Mouse (Mus musculus): ENCODE results near the gene Podxl2. TPM values are rescaled to one million over a fixed set of nuclear protein-coding genes. Genes with fewer than 3 reads are reported as not detected.

The Podxl2 gene
- polyA plus RNA-seq, 1 experiment from 2014 or later: 52.8 TPM

DNA sequence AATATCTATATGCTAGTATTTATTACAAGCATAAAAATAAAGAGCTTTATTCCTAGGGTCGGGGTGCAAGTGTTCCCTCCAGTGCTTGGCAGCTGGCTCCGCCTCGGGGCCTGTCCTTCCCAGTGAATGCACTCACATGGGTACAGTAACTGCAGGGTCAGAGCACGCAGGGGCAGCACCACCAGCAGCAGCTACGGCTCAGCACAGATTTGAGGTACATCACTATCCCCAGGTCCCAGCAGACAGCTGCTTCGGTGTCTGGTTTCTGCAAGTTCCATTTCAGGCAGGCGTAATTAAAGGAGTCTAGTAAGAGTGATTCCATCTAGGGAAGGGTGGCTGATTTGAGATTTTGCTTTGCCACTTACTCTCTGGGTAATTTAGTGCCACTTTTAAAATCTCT, 16.5 kb downstream of the Podxl2 start:
- no peak for ATAC-seq (ENCODE audit: low FRiP score, low TSS enrichment)
- 50% methylated on average over 7 of the region's 7 CpGs for WGBS

DNA sequence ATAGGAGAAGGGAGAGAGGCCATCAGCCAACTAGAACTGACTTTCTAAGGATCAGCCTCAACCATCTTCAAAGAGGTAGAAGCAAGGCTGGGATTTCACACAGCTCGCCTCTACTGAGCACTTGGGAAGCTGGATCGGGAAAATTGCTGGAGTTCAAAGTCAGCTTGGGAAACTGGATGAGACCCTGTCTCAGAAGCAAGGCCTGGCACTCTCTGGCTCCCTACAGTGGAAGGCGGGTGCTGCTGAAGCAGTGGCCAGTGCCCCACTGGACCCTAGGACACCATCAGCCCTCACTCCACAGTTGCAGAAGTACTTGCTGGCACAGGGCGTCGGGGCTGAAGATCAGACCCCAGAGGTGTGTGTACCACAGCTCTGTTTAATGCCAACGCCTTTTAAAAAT, 17.0 kb downstream of the Podxl2 start:
- no peak overlapping the region for H3K4me2 ChIP-seq (replicated peaks; ENCODE audit: low read depth, low read length)
- peaks cover 3% of the 10 kb centered on the region; the same call in 1 of the 2 replicates for H3K9me3 ChIP-seq (ENCODE audit: control insufficient read depth, low read length)
- ATAC-seq (ENCODE audit: low FRiP score, low TSS enrichment): no peak
- no peak overlapping the region for H3K9ac ChIP-seq (ENCODE audit: low read depth, low read length)
- WGBS: 86% methylated on average over 6 of the region's 6 CpGs
- H3K36me3 ChIP-seq (ENCODE audit: control insufficient read depth, insufficient read depth, low read length): no peaks in the 10 kb centered on the region; the same call in 1 of the 2 replicates
- no peak overlapping the region for H3K27ac ChIP-seq (ENCODE audit: low read depth, low read length)
- H3K4me3 ChIP-seq (ENCODE audit: low read length): no peak overlapping the region
- no peaks in the 10 kb centered on the region for H3K27me3 ChIP-seq (ENCODE audit: control insufficient read depth, insufficient read depth, low read length)
- H3K4me1 ChIP-seq (ENCODE audit: control insufficient read depth, insufficient read depth, low read length): no peaks in the 10 kb centered on the region

More for the DNA sequence above, 16.5 kb downstream of the Podxl2 start:
- H3K4me2 ChIP-seq (replicated peaks; ENCODE audit: low read depth, low read length): no peak overlapping the region
- no peak overlapping the region for H3K4me3 ChIP-seq (ENCODE audit: low read length)
- H3K4me1 ChIP-seq (ENCODE audit: control insufficient read depth, insufficient read depth, low read length): no peaks in the 10 kb centered on the region
- no peaks in the 10 kb centered on the region for H3K27me3 ChIP-seq (ENCODE audit: control insufficient read depth, insufficient read depth, low read length)
- no peak overlapping the region for H3K27ac ChIP-seq (ENCODE audit: low read depth, low read length)
- H3K9ac ChIP-seq (ENCODE audit: low read depth, low read length): no peak overlapping the region
- peaks cover 4% of the 10 kb centered on the region; the same call in 1 of the 2 replicates for H3K36me3 ChIP-seq (ENCODE audit: control insufficient read depth, insufficient read depth, low read length)
- H3K9me3 ChIP-seq (ENCODE audit: control insufficient read depth, low read length): peaks cover 3% of the 10 kb centered on the region; the same call in 1 of the 2 replicates

DNA sequence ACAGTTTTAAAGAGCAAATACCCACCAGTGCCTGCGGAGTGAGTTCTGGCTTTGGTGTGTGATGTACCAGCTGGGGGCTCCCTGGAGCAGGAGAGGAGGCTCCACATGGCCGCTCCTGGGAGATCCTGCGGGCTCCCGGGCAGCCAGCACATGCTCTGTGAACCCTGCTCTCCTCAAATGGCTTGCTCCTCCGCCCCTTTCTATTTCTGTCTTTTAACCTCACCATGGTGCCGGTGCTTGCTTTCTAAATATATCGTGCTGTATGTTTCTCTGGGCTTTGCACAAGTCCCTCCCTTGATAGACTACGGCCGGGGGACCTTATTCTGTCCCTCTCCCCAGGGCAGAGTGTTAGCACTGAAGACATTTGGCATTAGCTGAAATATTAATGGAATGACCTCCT, 17.6 kb downstream of the Podxl2 start:
- H3K4me3 ChIP-seq (ENCODE audit: low read length): no peak overlapping the region
- no peaks in the 10 kb centered on the region for H3K27me3 ChIP-seq (ENCODE audit: control insufficient read depth, insufficient read depth, low read length)
- ATAC-seq (ENCODE audit: low FRiP score, low TSS enrichment): no peak
- 40% methylated on average over 9 of the region's 9 CpGs for WGBS
- no peak overlapping the region for H3K27ac ChIP-seq (ENCODE audit: low read depth, low read length)
- no peaks in the 10 kb centered on the region for H3K4me1 ChIP-seq (ENCODE audit: control insufficient read depth, insufficient read depth, low read length)
- no peak overlapping the region for H3K9ac ChIP-seq (ENCODE audit: low read depth, low read length)
- no peak overlapping the region for H3K4me2 ChIP-seq (replicated peaks; ENCODE audit: low read depth, low read length)
- peaks cover 3% of the 10 kb centered on the region; the same call in 1 of the 2 replicates for H3K9me3 ChIP-seq (ENCODE audit: control insufficient read depth, low read length)
- no peaks in the 10 kb centered on the region; the same call in 1 of the 2 replicates for H3K36me3 ChIP-seq (ENCODE audit: control insufficient read depth, insufficient read depth, low read length)

DNA sequence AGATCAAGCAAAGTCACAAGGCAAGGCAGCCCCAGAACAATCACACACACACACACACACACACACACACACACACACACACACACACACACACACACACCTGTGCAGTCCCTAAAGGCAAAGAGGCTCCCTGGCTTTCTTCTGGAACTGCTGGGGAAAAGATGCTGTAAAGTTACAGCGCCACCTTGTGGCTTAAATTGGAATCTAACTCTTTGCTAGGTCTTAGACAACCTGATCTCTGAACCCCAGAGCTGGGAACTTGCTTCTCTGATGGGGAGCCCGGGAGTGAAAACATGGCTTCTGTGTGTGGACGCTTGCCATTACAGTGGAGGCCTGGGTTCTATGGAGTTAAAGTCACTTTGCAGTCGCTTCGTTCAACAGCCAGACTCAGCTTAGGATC, 19.2 kb downstream of the Podxl2 start:
- H3K4me3 ChIP-seq (ENCODE audit: low read length): no peak overlapping the region
- no peak overlapping the region for H3K4me2 ChIP-seq (replicated peaks; ENCODE audit: low read depth, low read length)
- no peaks in the 10 kb centered on the region for H3K27me3 ChIP-seq (ENCODE audit: control insufficient read depth, insufficient read depth, low read length)
- no peak overlapping the region for H3K27ac ChIP-seq (ENCODE audit: low read depth, low read length)
- WGBS: 19% methylated on average over 5 of the region's 5 CpGs
- H3K4me1 ChIP-seq (ENCODE audit: control insufficient read depth, insufficient read depth, low read length): no peaks in the 10 kb centered on the region
- H3K9me3 ChIP-seq (ENCODE audit: control insufficient read depth, low read length): no peaks in the 10 kb centered on the region
- ATAC-seq (ENCODE audit: low FRiP score, low TSS enrichment): peak; percentile 26; the same call in 1 of the 2 replicates
- H3K36me3 ChIP-seq (ENCODE audit: control insufficient read depth, insufficient read depth, low read length): no peaks in the 10 kb centered on the region; the same call in 1 of the 2 replicates
- no peak overlapping the region for H3K9ac ChIP-seq (ENCODE audit: low read depth, low read length)

DNA sequence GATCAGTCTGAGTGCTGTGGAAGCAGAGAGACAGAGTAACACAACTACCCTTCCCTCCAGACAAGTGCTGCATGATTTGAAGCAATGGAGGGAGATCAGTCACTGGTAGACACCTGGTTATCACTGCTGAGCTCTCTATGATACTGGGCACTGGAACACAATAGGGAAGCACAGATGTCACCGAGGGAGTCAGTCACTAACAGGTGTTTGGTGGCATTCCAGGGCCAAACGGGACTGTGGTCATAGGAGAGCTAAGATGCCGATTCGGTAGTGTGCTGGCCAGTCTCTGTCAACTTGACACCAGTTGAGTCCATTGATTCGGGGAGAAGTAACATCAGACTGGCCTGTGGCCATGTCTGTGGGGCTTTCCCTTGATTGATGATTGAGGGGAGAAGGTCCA, 20.3 kb downstream of the Podxl2 start:
- Histone ChIP-seq H3K9me3 (ENCODE audit: control insufficient read depth, low read length) (no peaks in the 10 kb centered on the region), H3K4me2 (replicated peaks; ENCODE audit: low read depth, low read length) (no peak overlapping the region), H3K27ac (ENCODE audit: low read depth, low read length) (no peak overlapping the region), H3K27me3 (ENCODE audit: control insufficient read depth, insufficient read depth, low read length) (no peaks in the 10 kb centered on the region), H3K4me3 (ENCODE audit: low read length) (no peak overlapping the region), H3K9ac (ENCODE audit: low read depth, low read length) (no peak overlapping the region), H3K36me3 (ENCODE audit: control insufficient read depth, insufficient read depth, low read length) (no peaks in the 10 kb centered on the region), H3K4me1 (ENCODE audit: control insufficient read depth, insufficient read depth, low read length) (no peaks in the 10 kb centered on the region)
- no peak for ATAC-seq (ENCODE audit: low FRiP score, low TSS enrichment)
- 78% methylated on average over 5 of the region's 5 CpGs for WGBS

DNA sequence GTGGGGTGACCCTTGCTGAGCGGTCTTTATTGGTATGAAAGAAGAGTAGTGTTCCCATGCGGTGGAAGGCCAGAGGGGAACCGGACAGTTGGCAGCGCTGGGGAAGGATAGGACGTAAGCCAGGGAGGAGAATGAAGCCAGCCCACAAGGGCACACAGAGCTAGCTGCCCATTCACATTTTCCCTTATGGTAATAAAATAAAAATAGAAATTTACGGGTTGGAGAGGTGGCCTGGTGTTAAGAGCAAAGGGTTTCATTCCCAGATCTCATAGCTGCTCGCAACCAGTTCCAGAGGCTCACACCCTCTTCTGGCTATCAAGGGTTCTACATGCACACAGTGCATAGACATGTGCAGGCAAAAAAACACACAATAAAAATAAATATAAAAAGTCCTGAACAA, 24.8 kb downstream of the Podxl2 start:
- Histone ChIP-seq H3K27ac (ENCODE audit: low read depth, low read length) (no peak overlapping the region), H3K4me2 (replicated peaks; ENCODE audit: low read depth, low read length) (no peak overlapping the region), H3K9me3 (ENCODE audit: control insufficient read depth, low read length) (no peaks in the 10 kb centered on the region), H3K9ac (ENCODE audit: low read depth, low read length) (no peak overlapping the region), H3K4me3 (ENCODE audit: low read length) (no peak overlapping the region), H3K27me3 (ENCODE audit: control insufficient read depth, insufficient read depth, low read length) (no peaks in the 10 kb centered on the region), H3K36me3 (ENCODE audit: control insufficient read depth, insufficient read depth, low read length) (peaks cover 3% of the 10 kb centered on the region; the same call in 1 of the 2 replicates), H3K4me1 (ENCODE audit: control insufficient read depth, insufficient read depth, low read length) (no peaks in the 10 kb centered on the region)
- 86% methylated on average over 7 of the region's 7 CpGs for WGBS
- no peak for ATAC-seq (ENCODE audit: low FRiP score, low TSS enrichment)

DNA sequence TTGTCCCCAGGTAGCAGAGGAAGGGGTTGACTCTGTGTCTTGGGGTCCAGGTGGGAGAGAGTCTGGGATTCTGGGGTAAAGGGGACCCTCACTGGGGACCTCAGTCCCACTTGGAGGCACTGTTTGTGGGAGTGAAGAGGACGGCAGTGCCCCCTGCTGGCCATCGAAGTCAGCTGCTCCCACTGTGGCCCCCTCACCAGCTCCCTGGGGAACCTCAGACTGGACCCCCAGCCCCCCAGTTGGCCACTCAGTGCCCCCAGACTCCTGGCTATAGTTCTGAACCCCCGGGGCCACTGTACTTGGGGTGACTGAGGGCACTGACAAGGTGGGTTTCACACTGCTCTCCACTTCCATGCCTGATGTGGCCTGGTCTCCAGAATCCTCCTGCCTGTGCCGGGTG, 25.6 kb downstream of the Podxl2 start:
- no peaks in the 10 kb centered on the region for H3K9me3 ChIP-seq (ENCODE audit: control insufficient read depth, low read length)
- no peak overlapping the region for H3K27ac ChIP-seq (ENCODE audit: low read depth, low read length)
- no peaks in the 10 kb centered on the region for H3K27me3 ChIP-seq (ENCODE audit: control insufficient read depth, insufficient read depth, low read length)
- WGBS: 48% methylated on average over 4 of the region's 4 CpGs
- no peak overlapping the region for H3K9ac ChIP-seq (ENCODE audit: low read depth, low read length)
- H3K4me1 ChIP-seq (ENCODE audit: control insufficient read depth, insufficient read depth, low read length): no peaks in the 10 kb centered on the region
- ATAC-seq (ENCODE audit: low FRiP score, low TSS enrichment): no peak
- peaks cover 3% of the 10 kb centered on the region; the same call in 1 of the 2 replicates for H3K36me3 ChIP-seq (ENCODE audit: control insufficient read depth, insufficient read depth, low read length)
- H3K4me2 ChIP-seq (replicated peaks; ENCODE audit: low read depth, low read length): no peak overlapping the region
- H3K4me3 ChIP-seq (ENCODE audit: low read length): no peak overlapping the region

DNA sequence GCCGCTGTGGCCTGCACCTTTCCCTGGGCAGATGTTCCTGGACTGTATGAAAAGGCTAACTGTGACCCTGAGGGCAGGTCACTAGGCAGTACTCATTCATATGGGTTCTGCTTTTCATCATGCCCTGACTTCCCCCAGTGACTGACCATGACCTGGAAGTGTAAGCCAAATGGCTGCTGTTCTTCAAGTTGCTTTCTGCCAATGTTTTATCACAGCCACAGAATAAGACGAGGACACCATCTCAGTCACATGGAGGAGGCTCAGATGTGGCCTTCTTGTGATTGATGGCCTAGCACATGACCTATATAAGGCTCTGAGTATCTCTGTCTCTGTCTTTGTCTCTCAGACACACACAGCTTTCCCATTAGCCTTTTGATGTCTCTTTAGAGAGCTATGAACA, 27.3 kb downstream of the Podxl2 start:
- Histone ChIP-seq H3K4me1 (ENCODE audit: control insufficient read depth, insufficient read depth, low read length) (0 out of 2 replicates have a peak, but pooled peaks cover 6% of the 10 kb centered on the region), H3K27ac (ENCODE audit: low read depth, low read length) (no peak overlapping the region), H3K9ac (ENCODE audit: low read depth, low read length) (no peak overlapping the region), H3K4me3 (ENCODE audit: low read length) (no peak overlapping the region), H3K27me3 (ENCODE audit: control insufficient read depth, insufficient read depth, low read length) (no peaks in the 10 kb centered on the region), H3K9me3 (ENCODE audit: control insufficient read depth, low read length) (no peaks in the 10 kb centered on the region), H3K36me3 (ENCODE audit: control insufficient read depth, insufficient read depth, low read length) (peaks cover 3% of the 10 kb centered on the region; the same call in 1 of the 2 replicates), H3K4me2 (replicated peaks; ENCODE audit: low read depth, low read length) (no peak overlapping the region)
- WGBS: 64% methylated on average over 2 of the region's 2 CpGs
- no peak for ATAC-seq (ENCODE audit: low FRiP score, low TSS enrichment)

DNA sequence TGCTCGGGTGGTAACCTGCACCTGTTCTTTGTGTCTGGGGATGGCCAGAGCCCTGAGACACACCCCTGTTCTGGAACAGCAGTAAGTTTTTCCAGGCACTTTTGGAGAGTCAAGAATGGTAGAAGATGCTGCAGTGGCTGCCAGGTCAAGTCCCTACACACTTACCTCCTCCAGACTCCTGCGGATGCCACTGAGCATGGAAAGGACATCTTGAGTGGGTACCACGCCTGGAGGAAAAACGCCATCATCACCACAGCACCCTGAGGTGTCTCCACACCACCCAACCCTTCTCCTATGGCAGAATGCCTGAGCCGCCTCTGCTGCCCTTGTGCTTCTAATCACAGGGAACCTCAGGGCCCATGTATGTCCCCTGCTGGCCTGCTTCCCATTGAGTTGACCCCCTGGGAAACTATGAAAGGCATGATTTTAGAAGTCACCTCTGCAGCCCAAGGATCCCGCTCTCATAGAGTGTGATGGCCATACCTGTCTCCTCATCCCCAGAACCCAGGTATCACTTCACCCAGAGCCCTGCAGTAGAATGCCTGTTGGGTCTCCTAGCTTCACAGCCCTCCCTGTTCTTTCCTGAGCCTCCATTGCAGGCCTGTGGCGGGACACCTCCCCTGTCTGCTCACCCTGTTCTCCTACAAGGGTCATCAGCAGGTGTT, 29.8 kb downstream of the Podxl2 start:
- ATAC-seq (ENCODE audit: low FRiP score, low TSS enrichment): no peak
- H3K4me2 ChIP-seq (replicated peaks; ENCODE audit: low read depth, low read length): no peak overlapping the region
- 91% methylated on average over 7 of the region's 7 CpGs for WGBS

More for the DNA sequence above, 29.8 kb downstream of the Podxl2 start:
- Histone ChIP-seq H3K4me1 (ENCODE audit: control insufficient read depth, insufficient read depth, low read length) (peaks cover 13% of the 10 kb centered on the region), H3K4me3 (ENCODE audit: low read length) (no peak overlapping the region), H3K27ac (ENCODE audit: low read depth, low read length) (no peak overlapping the region), H3K27me3 (ENCODE audit: control insufficient read depth, insufficient read depth, low read length) (no peaks in the 10 kb centered on the region), H3K9me3 (ENCODE audit: control insufficient read depth, low read length) (no peaks in the 10 kb centered on the region), H3K9ac (ENCODE audit: low read depth, low read length) (no peak overlapping the region), H3K36me3 (ENCODE audit: control insufficient read depth, insufficient read depth, low read length) (peaks cover 3% of the 10 kb centered on the region; the same call in 1 of the 2 replicates)

Data from kidney, embryonic 14.5 days (tissue).